Mouse (Mus musculus) brain, embryonic 14.5 days (tissue): ENCODE measurements around the gene Zc3h13.

Experiments
- CTCF ChIP-seq: fragments of 200-500 bp; IDR thresholded peaks from 2 replicates; pipeline ENCODE4 v1.5.1; 2012; ENCODE audit warnings: inconsistent platforms, mild to moderate bottlenecking, moderate library complexity, borderline replicate concordance; ENCODE audit not compliant: insufficient read depth, insufficient read length; ENCODE audit errors: extremely low read depth
- POLR2A ChIP-seq: fragments of 200-500 bp; IDR thresholded peaks from 2 replicates; pipeline ENCODE4 v1.6.1; 2012; ENCODE audit warnings: mild to moderate bottlenecking, inconsistent platforms, borderline replicate concordance; ENCODE audit not compliant: poor library complexity, insufficient read depth, insufficient read length, severe bottlenecking; ENCODE audit errors: extremely low read depth

DNA sequence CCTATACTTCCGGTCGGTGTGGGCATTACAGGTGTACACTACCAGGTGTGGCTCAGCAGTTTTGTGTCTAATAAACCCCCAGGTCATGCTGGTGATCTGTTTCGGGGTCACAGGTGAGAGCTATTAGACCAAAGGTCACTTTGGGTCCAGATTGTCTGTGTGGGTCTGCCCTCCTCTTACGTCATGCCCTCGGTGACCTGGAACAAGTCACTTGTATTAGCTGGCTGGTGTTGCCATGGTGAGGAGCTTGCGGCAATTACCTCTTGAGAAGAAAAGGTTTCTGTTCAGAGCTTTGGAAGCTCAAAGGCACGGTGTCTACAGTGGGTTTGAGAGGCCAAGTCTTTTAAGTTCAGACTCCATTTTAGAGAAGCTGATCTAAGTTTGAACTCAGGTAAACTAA is 93.4 kb downstream of the Zc3h13 start:
- TF ChIP-seq POLR2A: no peak
- no peak for TF ChIP-seq CTCF
